Mouse (Mus musculus): Measurements from ENCODE around the gene 4933417A18Rik. TPM values are rescaled to one million over a fixed set of nuclear protein-coding genes. Genes with fewer than 3 reads are reported as not detected.
"Not testable (repeated sequence)": the region's sequence is repeated elsewhere in the genome, so short reads cannot be mapped to it uniquely, and the experiment has no call there.

4933417A18Rik gene
- polyA plus RNA-seq, 1 experiment from 2014 or later: not detected

DNA sequence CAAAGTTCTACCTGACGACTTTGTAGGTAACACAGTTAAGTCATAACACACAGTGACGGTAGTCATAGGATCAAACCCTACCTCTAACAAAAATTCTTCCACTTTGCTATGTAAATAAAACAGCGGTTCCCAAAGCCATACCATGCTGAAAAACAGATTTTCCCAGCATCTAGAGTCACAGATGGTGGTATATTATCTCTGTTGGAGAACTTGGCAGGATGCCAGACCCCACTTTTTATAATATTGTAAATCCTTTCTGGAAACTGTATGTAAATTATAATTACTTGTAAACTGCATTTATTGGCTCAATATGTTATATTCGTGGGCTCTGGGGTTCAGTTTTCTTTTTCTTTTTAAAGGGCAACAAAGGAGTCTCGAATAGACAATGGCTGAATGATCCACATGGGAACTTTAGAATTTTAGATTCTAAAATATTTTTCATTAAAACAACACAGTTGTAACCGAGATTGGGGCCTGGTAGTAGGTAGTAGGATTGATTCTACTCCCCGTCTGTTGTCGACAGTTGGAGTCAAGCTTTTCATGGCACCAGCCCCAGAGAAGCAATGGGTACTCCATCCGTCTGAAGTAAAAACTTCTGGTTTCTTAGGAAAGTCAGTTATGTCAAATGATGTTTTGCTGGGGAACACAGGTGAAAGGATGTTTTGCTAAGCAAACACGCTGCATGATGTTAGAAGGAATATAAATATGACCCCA lies 10.9 kb downstream of the 4933417A18Rik start:
- 70% methylated on average over 10 of the region's 10 CpGs for WGBS
- Histone ChIP-seq H3K27ac (ENCODE audit: low read length) (no peak overlapping the region), H3K4me3 (ENCODE audit: low read depth, low read length) (no peak overlapping the region), H3K4me2 (ENCODE audit: low read length) (no peak overlapping the region), H3K9ac (ENCODE audit: low read depth, low read length) (no peak overlapping the region), H3K27me3 (ENCODE audit: control insufficient read depth, insufficient read depth, low read depth, low read length) (no peaks in the 10 kb centered on the region), H3K4me1 (ENCODE audit: control insufficient read depth, insufficient read depth, low read length) (no peaks in the 10 kb centered on the region), H3K9me3 (replicated peaks; ENCODE audit: control insufficient read depth, low read length, poor library complexity, severe bottlenecking) (no peaks in the 10 kb centered on the region), H3K36me3 (ENCODE audit: control insufficient read depth, insufficient read depth, low read length) (no peaks in the 10 kb centered on the region)
- no peak for ATAC-seq

DNA sequence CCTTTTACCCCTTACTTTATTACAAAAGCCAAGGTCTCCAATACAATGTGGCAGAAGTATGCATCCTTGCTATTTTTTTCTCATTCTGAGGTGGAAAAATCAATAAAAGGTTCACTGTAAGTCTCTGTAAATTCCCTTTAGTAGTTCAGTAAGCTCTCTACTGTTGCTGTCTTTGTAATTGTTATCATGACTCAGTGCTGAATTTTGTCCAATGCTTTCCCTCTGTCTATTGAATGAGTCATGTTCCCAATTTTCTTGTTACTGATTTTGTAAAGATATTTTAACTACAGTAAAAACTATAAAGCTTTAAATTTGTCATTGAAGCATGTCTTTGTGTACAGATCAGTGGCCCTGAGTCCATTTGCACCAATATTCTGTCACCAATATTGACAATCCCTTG lies 18.2 kb downstream of the 4933417A18Rik start:
- no peaks in the 10 kb centered on the region for H3K36me3 ChIP-seq (ENCODE audit: control insufficient read depth, insufficient read depth, low read length)
- H3K9me3 ChIP-seq (replicated peaks; ENCODE audit: control insufficient read depth, low read length, poor library complexity, severe bottlenecking): no peaks in the 10 kb centered on the region
- H3K27me3 ChIP-seq (ENCODE audit: control insufficient read depth, insufficient read depth, low read depth, low read length): no peaks in the 10 kb centered on the region
- ATAC-seq: no peak
- no peak overlapping the region for H3K9ac ChIP-seq (ENCODE audit: low read depth, low read length)
- no peak overlapping the region for H3K4me2 ChIP-seq (ENCODE audit: low read length)
- H3K27ac ChIP-seq (ENCODE audit: low read length): no peak overlapping the region
- H3K4me1 ChIP-seq (ENCODE audit: control insufficient read depth, insufficient read depth, low read length): no peaks in the 10 kb centered on the region
- no peak overlapping the region for H3K4me3 ChIP-seq (ENCODE audit: low read depth, low read length)

DNA sequence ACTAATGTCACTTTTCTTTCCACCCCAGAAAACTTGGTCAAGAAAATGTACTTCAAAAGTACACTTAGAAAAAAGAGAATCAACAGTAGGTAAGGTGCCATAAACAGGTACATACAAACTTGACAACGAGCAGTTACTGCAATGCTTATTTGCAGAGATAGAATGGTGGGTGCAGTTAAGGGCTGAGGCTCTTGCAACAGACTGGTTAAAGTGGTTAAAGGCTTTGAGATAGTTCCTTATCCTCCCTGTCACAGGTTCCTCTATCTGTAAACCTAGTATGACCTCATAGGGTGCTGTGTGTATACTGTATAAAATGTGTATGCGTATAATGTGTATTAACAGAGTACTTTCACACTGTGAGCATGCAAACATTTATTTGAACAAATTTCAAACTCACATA lies 27.2 kb downstream of the 4933417A18Rik start:
- not testable (repeated sequence) for H3K27me3 ChIP-seq (ENCODE audit: control insufficient read depth, insufficient read depth, low read depth, low read length); H3K4me3 ChIP-seq (ENCODE audit: low read depth, low read length); H3K9ac ChIP-seq (ENCODE audit: low read depth, low read length); H3K4me2 ChIP-seq (ENCODE audit: low read length); H3K36me3 ChIP-seq (ENCODE audit: control insufficient read depth, insufficient read depth, low read length); H3K27ac ChIP-seq (ENCODE audit: low read length); H3K9me3 ChIP-seq (replicated peaks; ENCODE audit: control insufficient read depth, low read length, poor library complexity, severe bottlenecking); ATAC-seq; H3K4me1 ChIP-seq (ENCODE audit: control insufficient read depth, insufficient read depth, low read length)
- WGBS: 95% methylated on average over 2 of the region's 2 CpGs

DNA sequence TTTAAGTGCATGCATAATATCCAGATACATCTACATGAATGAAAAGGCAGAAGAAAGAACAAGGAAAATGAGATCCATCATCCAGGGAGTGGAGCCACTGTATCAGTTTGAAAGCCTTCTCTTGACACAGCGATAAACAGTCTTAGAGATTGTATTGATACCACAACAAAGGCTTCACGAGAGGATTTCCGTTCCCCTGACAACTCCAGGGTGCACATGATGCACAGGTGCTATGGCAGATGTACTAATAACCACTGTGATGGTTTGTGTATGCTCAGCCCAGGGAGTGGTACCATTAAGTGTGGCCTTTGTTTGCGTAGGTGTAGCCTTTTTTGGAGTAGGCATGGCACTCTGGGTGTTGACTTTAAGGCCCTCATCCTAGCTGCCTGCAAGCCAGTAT lies 32.7 kb downstream of the 4933417A18Rik start:
- no peaks in the 10 kb centered on the region for H3K27me3 ChIP-seq (ENCODE audit: control insufficient read depth, insufficient read depth, low read depth, low read length)
- no peaks in the 10 kb centered on the region for H3K4me1 ChIP-seq (ENCODE audit: control insufficient read depth, insufficient read depth, low read length)
- WGBS: 91% methylated on average over 4 of the region's 4 CpGs
- H3K4me2 ChIP-seq (ENCODE audit: low read length): no peak overlapping the region
- no peak overlapping the region for H3K4me3 ChIP-seq (ENCODE audit: low read depth, low read length)
- no peak overlapping the region for H3K9ac ChIP-seq (ENCODE audit: low read depth, low read length)
- no peak overlapping the region for H3K27ac ChIP-seq (ENCODE audit: low read length)
- H3K36me3 ChIP-seq (ENCODE audit: control insufficient read depth, insufficient read depth, low read length): no peaks in the 10 kb centered on the region
- no peak for ATAC-seq
- no peaks in the 10 kb centered on the region for H3K9me3 ChIP-seq (replicated peaks; ENCODE audit: control insufficient read depth, low read length, poor library complexity, severe bottlenecking)

DNA sequence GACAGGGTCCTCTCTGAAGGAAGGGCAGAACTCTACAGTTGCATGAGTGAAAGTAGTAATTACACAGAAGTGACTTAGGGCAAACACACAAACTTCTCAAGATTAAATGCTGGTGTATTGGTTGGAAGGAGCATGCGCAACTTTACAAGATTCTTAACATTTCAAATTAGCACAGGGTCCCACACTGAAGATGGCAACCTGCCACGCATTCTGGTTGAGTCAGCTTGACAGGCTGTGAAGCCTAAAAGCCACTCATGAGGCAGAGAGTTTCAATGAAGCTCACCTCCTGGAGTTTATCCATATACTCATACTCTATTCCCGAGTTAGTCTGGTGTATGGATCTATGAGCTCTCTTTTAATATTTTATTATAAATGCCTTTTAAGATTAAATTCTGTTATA lies 33.9 kb downstream of the 4933417A18Rik start:
- not testable (repeated sequence) for H3K4me2 ChIP-seq (ENCODE audit: low read length); H3K9me3 ChIP-seq (replicated peaks; ENCODE audit: control insufficient read depth, low read length, poor library complexity, severe bottlenecking); H3K4me3 ChIP-seq (ENCODE audit: low read depth, low read length); ATAC-seq; H3K27ac ChIP-seq (ENCODE audit: low read length); H3K27me3 ChIP-seq (ENCODE audit: control insufficient read depth, insufficient read depth, low read depth, low read length); H3K9ac ChIP-seq (ENCODE audit: low read depth, low read length); H3K4me1 ChIP-seq (ENCODE audit: control insufficient read depth, insufficient read depth, low read length); H3K36me3 ChIP-seq (ENCODE audit: control insufficient read depth, insufficient read depth, low read length)
- WGBS: 71% methylated on average over 3 of the region's 3 CpGs

DNA sequence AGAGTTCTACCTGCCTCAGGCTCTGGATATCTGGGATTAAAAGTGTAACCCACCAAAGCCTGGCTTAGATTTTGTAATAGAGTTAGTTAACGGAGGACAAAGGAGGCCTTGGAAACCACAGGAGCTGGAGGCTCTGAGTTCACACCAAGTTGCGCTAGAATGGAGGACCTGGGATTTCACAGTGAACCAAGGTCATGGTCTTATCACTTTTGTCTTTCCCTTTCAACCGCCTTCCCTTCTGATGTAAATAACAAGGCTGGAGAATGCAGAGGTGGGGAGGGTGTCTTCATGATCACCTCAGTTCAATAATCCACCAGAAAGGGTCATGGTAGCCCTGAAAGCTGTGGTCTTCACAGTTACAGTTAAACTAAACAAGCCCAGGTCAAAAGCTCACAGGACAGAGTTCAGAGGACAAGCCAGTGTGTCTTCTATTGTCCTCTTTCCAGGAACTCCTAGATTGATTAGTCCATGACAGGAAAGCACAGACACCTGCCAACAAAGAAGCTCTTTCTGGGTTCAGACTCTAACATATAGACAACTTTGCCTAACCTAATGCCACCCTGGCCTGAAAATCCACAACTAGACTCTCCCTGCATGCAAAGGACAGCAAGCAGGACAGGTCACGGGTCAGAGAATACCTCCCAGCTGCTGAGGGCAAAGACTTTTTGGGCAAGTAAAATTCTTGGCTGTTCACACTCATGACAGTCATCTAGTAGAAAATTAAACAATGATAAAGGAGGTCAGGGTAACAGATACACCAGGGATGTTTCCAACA lies 37.0 kb downstream of the 4933417A18Rik start:
- no peak overlapping the region for H3K4me3 ChIP-seq (ENCODE audit: low read depth, low read length)
- 89% methylated on average over 4 of the region's 4 CpGs for WGBS
- no peaks in the 10 kb centered on the region for H3K36me3 ChIP-seq (ENCODE audit: control insufficient read depth, insufficient read depth, low read length)
- no peaks in the 10 kb centered on the region; the same call in 1 of the 2 replicates for H3K27me3 ChIP-seq (ENCODE audit: control insufficient read depth, insufficient read depth, low read depth, low read length)
- ATAC-seq: no peak
- H3K9me3 ChIP-seq (replicated peaks; ENCODE audit: control insufficient read depth, low read length, poor library complexity, severe bottlenecking): no peaks in the 10 kb centered on the region
- H3K4me1 ChIP-seq (ENCODE audit: control insufficient read depth, insufficient read depth, low read length): peaks cover 7% of the 10 kb centered on the region; the same call in 1 of the 2 replicates
- H3K4me2 ChIP-seq (ENCODE audit: low read length): no peak overlapping the region
- no peak overlapping the region for H3K27ac ChIP-seq (ENCODE audit: low read length)
- H3K9ac ChIP-seq (ENCODE audit: low read depth, low read length): no peak overlapping the region

DNA sequence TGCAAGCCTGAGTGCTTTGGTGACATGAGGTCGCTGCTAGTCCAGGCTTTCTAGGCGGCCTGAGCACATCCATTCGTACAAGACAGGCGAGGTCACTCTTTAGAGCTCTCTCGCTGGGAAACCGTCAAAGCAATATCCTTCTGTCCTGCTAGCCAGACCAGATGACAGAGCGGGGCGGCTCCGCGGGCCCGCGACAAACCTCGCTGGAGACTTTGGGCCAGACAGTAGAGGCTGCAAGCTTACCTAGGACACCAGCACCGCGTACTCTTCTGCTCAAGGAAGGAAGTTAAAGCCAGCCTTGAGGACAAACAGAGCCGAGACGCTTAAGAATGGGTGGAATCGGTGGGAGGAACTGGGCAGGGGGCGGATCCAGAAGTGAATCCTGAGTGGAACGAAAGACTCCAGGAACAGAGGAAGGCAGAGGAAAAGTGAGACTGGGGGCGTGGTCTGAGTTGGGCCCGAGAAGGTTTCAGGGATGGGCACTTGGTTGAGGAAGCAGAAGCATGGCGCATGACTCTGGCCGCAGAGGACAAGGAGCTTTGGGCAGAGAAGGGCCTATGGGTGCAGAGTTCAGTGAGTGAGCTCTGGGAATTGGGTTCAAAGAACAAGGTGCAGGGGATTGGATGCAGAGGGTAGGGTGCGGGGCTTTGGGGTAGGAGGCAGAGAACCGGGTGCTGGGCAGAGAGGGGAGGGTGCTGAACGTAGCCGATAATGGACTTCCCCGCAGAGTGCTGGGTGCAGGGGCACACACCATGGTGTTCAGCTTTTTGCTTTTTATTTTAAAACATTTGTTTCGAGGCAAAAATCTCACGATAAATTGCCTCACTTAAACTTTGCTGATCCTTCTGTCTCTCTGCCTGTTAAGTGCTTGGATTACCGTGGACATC lies 39.5 kb downstream of the 4933417A18Rik start, which contains the start of gene Eci3:
TSS of gene Eci3 (minus strand) at position 300 of the 887 bp plus-strand sequence.
- peaks cover 7% of the 10 kb centered on the region; the same call in 1 of the 2 replicates for H3K4me1 ChIP-seq (ENCODE audit: control insufficient read depth, insufficient read depth, low read length)
- no peaks in the 10 kb centered on the region for H3K9me3 ChIP-seq (replicated peaks; ENCODE audit: control insufficient read depth, low read length, poor library complexity, severe bottlenecking)
- peak; percentile 82 for ATAC-seq
- H3K27me3 ChIP-seq (ENCODE audit: control insufficient read depth, insufficient read depth, low read depth, low read length): no peaks in the 10 kb centered on the region; the same call in 1 of the 2 replicates
- WGBS: 3% methylated on average over 30 of the region's 32 CpGs
- H3K9ac ChIP-seq (ENCODE audit: low read depth, low read length): peak within 1 kb of the TSS; percentile 50
- no peaks in the 10 kb centered on the region for H3K36me3 ChIP-seq (ENCODE audit: control insufficient read depth, insufficient read depth, low read length)
- no peak within 1 kb of the TSS for H3K27ac ChIP-seq (ENCODE audit: low read length)
- peak within 1 kb of the TSS; percentile 35 for H3K4me3 ChIP-seq (ENCODE audit: low read depth, low read length)
- peak within 1 kb of the TSS; percentile 74 for H3K4me2 ChIP-seq (ENCODE audit: low read length)

DNA sequence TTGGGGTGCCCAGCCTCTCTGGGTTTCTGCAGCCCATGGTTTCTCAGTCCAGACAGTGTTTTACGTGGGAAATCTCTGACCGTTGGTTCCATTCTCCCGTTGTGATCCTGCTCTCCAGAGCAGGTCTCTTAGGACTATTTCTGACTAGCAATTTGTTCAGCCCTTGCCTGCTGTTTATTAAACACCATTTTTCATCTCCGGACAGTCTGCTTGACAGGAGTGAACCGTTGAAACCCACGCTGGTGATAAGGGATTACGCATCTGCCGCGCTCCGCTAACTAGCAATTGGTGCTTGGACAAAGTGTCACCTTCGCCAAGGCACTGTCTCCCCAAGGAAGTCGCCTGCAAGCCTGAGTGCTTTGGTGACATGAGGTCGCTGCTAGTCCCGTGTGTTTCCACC lies 40.2 kb downstream of the 4933417A18Rik start:
- H3K27me3 ChIP-seq (ENCODE audit: control insufficient read depth, insufficient read depth, low read depth, low read length): no peaks in the 10 kb centered on the region; the same call in 1 of the 2 replicates
- H3K9ac ChIP-seq (ENCODE audit: low read depth, low read length): peak overlapping the region; percentile 50
- no peaks in the 10 kb centered on the region for H3K36me3 ChIP-seq (ENCODE audit: control insufficient read depth, insufficient read depth, low read length)
- H3K4me3 ChIP-seq (ENCODE audit: low read depth, low read length): peak overlapping the region; percentile 35
- H3K4me1 ChIP-seq (ENCODE audit: control insufficient read depth, insufficient read depth, low read length): peaks cover 7% of the 10 kb centered on the region; the same call in 1 of the 2 replicates
- no peaks in the 10 kb centered on the region for H3K9me3 ChIP-seq (replicated peaks; ENCODE audit: control insufficient read depth, low read length, poor library complexity, severe bottlenecking)
- peak overlapping the region; percentile 74 for H3K4me2 ChIP-seq (ENCODE audit: low read length)
- WGBS: 4% methylated on average over 14 of the region's 14 CpGs
- ATAC-seq: peak; percentile 36; the same call in 1 of the 2 replicates
- H3K27ac ChIP-seq (ENCODE audit: low read length): no peak overlapping the region
